Mouse (Mus musculus) G1E (cell line): ENCODE results near the gene Lonp1. TPM values are rescaled to one million over a fixed set of nuclear protein-coding genes. Genes with fewer than 3 reads are reported as not detected.
"Not testable (repeated sequence)": the region's sequence is repeated elsewhere in the genome, so short reads cannot be mapped to it uniquely, and the experiment has no call there.

Experiments used
- ATAC-seq: 2 replicates; pipeline ENCODE4 v1.8.0; 2016; ENCODE audit warnings: mild to moderate bottlenecking; ENCODE audit not compliant: insufficient number of reproducible peaks, poor library complexity, low FRiP score, severe bottlenecking; ENCODE audit errors: extremely low read depth
- DNase-seq: peaks from one replicate; pipeline ENCODE4 v3.0.0; 2012; ENCODE audit warnings: low spot score
- H3K27me3 ChIP-seq: 2 replicates; pipeline ENCODE4 v1.6.1; 2012; ENCODE audit warnings: mild to moderate bottlenecking, low read length, inconsistent platforms; ENCODE audit not compliant: insufficient read depth
- H3K36me3 ChIP-seq: replicated peaks from 2 replicates; pipeline ENCODE3; 2012; ENCODE audit warnings: mild to moderate bottlenecking, inconsistent platforms
- H3K4me1 ChIP-seq: 2 replicates; pipeline ENCODE4 v1.6.1; 2012; ENCODE audit warnings: low read depth, low read length, inconsistent platforms, mixed read lengths; ENCODE audit not compliant: insufficient read depth
- H3K4me3 ChIP-seq: 2 replicates; pipeline ENCODE4 v1.5.1; 2012; ENCODE audit warnings: low read depth, mild to moderate bottlenecking, inconsistent platforms, low read length, moderate library complexity, mixed read lengths
- H3K9me3 ChIP-seq: replicated peaks from 2 replicates; pipeline ENCODE4 v1.6.1; 2012; ENCODE audit warnings: inconsistent platforms
- CTCF ChIP-seq: IDR thresholded peaks from 2 replicates; pipeline ENCODE4 v1.5.1; 2012; ENCODE audit warnings: low read depth, low read length, inconsistent platforms, mixed read lengths
- GATA1 ChIP-seq: IDR thresholded peaks from 2 replicates; pipeline ENCODE4 v1.6.1; 2012; ENCODE audit warnings: borderline replicate concordance, low read length, inconsistent platforms, mixed read lengths
- GATA2 ChIP-seq: IDR thresholded peaks from 2 replicates; pipeline ENCODE4 v1.6.1; 2012; ENCODE audit warnings: low read depth, low read length, inconsistent platforms, borderline replicate concordance
- POLR2AphosphoS5 ChIP-seq: IDR thresholded peaks from 2 replicates; pipeline ENCODE4 v1.6.1; 2012; ENCODE audit warnings: low read depth, low read length, inconsistent platforms; ENCODE audit not compliant: insufficient replicate concordance
- TAL1 ChIP-seq: conservative IDR thresholded peaks from 2 replicates; pipeline ENCODE4 v1.6.1; 2012; ENCODE audit warnings: low read depth, low read length, inconsistent platforms, mixed read lengths
- polyA plus RNA-seq: library from polyadenylated mRNA; stranded (reverse); fragments of >175 nt; gene quantifications from 2 replicates; pipeline ENCODE4 v1.2.3, GENCODE M21; 2012
- total RNA-seq, 2 experiments: library from RNA; stranded (forward) in 1 of 2; stranded (reverse) in 1 of 2; fragments of 200-1000 nt in 1 of 2; fragments of >200 nt in 1 of 2; fragmentation: Nextera tagmentation in 1 of 2; gene quantifications; 2 replicates each; pipeline ENCODE4 v1.2.3; 2014 to 2017

The Lonp1 gene
- total and polyA plus RNA-seq, 3 experiments, result 67.8 to 174 (median 103) TPM

DNA sequence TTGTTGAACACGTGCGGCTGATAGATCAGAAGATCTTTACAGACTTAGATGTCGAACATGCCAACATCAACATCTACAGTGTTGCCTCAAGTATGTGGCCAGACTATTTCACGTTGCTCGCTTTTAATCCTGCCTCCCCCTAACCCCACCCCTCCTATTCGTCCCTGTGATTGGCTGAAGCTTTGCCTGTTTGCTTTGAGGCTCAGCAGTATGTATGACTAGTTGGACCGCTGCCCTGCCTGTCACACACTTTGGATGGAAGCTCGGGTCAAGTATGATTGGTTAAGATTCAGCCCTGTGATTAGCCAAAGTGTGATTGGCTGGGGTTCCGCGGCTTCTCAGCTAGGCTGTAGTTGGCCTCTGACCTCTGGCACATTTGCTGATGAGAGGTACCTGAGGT lies 25.1 kb upstream of the Lonp1 start:
- Histone ChIP-seq H3K36me3 (no peaks in the 10 kb centered on the region), H3K4me1 (peaks cover 3% of the 10 kb centered on the region; the same call in 1 of the 2 replicates), H3K4me3 (no peak overlapping the region), H3K9me3 (no peaks in the 10 kb centered on the region), H3K27me3 (peaks cover 68% of the 10 kb centered on the region)
- TF ChIP-seq CTCF (no peak), GATA1 (no peak), TAL1 (no peak), POLR2AphosphoS5 (no peak), GATA2 (no peak)
- DNase-seq (no peak), ATAC-seq (no peak)

DNA sequence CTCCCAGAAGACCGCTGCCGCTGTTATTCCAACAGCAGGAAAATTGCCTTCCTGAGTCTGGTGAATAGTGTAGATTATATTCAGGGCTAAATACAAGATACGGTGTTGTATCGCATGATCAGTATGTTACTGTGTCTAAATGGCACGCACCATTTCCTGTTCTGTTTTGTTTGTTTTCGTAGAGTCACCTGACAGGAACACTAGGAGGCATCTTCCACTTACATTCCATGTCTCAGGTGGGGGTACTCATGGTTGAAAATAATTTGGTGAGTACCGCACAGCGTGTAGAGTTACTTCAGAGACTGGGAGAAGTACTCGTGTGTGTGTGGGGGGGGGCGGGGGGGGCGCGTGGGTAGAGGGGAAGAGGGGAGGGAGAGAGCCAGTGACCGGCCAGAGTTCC lies 20.9 kb upstream of the Lonp1 start:
- Histone ChIP-seq H3K4me3 (no peak overlapping the region), H3K9me3 (no peaks in the 10 kb centered on the region), H3K27me3 (peaks cover 46% of the 10 kb centered on the region), H3K4me1 (peaks cover 3% of the 10 kb centered on the region; the same call in 1 of the 2 replicates), H3K36me3 (no peaks in the 10 kb centered on the region)
- ATAC-seq, result no peak
- no peak for TF ChIP-seq TAL1
- TF ChIP-seq GATA2, result no peak
- no peak for TF ChIP-seq POLR2AphosphoS5
- no peak for TF ChIP-seq GATA1
- no peak for TF ChIP-seq CTCF
- DNase-seq, result no peak

DNA sequence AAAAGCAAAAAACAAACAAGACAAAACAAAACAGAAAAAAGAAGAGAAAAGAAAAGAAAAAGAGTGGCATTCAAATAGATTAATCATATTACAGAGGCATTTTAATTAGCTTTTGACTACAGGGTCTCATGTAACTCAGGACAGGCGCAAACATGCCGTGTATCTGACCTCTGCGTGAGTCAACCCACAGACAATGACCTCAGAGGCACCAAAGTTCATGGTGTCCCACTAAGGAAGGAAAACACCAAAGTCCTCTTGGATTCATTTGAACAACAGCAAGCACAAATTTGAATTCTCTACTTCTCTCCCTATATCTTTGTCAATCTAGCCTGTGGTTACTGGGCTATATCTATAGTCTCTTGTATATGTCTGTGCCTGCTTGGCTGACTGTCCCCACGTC lies 16.6 kb upstream of the Lonp1 start:
- H3K36me3 ChIP-seq, result no peaks in the 10 kb centered on the region
- no peak for ATAC-seq
- H3K4me1 ChIP-seq, result no peaks in the 10 kb centered on the region

DNA sequence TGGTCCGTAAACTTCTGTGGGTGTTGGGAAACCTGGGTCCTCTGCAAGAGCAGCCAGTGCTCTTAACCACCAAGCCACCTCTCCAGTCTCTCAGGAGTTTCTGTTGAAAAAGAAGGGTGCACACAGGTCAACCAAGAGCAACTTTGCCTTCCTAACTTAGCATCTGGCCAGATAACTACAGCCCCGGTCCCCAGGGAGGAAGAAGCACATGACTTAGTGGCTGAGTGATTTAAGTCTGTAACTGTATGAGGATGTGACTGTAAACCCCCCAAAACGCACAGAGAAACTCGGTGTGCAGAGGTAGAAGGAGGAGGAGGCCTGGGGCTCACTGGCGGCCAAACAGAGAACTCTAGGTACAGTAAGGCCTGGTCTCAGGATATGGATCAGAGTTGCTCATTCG lies 7.3 kb upstream of the Lonp1 start:
- peaks cover 2% of the 10 kb centered on the region; the same call in 1 of the 2 replicates for H3K9me3 ChIP-seq
- H3K4me1 ChIP-seq, result peaks cover 4% of the 10 kb centered on the region
- H3K4me3 ChIP-seq, result no peak overlapping the region
- TF ChIP-seq TAL1, result no peak
- DNase-seq (no peak), ATAC-seq (no peak)
- H3K27me3 ChIP-seq, result peaks cover 62% of the 10 kb centered on the region
- H3K36me3 ChIP-seq, result no peaks in the 10 kb centered on the region

More for the DNA sequence above, 16.6 kb upstream of the Lonp1 start:
- H3K4me3 ChIP-seq, result no peak overlapping the region
- H3K9me3 ChIP-seq, result no peaks in the 10 kb centered on the region
- no peak for DNase-seq
- H3K27me3 ChIP-seq, result peaks cover 53% of the 10 kb centered on the region
- TF ChIP-seq TAL1, result no peak
- no peak for TF ChIP-seq CTCF
- no peak for TF ChIP-seq GATA2
- TF ChIP-seq POLR2AphosphoS5, result no peak
- TF ChIP-seq GATA1, result no peak

DNA sequence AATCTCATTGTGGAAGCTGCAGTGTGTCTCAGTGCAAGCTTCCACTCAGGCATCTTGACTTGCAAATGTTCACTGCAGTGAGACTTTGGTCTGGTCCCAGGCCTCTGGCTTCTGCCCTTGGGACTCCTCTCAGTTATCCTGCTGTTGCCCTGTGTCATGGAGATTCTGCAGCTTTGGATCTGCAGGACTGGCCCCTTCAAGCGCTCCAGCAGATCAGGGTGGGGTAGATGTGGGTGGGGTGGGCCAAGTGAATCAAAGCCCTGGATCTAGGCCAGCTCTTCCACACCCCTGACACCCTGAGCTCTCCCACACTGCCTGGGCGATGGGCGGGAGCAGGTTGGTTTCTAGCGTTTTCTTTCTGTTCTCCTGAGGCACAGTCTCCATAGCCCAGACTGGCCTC lies 5.1 kb upstream of the Lonp1 start:
- DNase-seq (no peak), ATAC-seq (no peak)
- H3K9me3 ChIP-seq, result peaks cover 2% of the 10 kb centered on the region; the same call in 1 of the 2 replicates
- peaks cover 43% of the 10 kb centered on the region for H3K27me3 ChIP-seq
- no peaks in the 10 kb centered on the region for H3K36me3 ChIP-seq
- TF ChIP-seq POLR2AphosphoS5 (no peak), GATA1 (no peak), TAL1 (no peak), CTCF (no peak), GATA2 (no peak)
- no peak overlapping the region for H3K4me3 ChIP-seq
- peaks cover 19% of the 10 kb centered on the region for H3K4me1 ChIP-seq

DNA sequence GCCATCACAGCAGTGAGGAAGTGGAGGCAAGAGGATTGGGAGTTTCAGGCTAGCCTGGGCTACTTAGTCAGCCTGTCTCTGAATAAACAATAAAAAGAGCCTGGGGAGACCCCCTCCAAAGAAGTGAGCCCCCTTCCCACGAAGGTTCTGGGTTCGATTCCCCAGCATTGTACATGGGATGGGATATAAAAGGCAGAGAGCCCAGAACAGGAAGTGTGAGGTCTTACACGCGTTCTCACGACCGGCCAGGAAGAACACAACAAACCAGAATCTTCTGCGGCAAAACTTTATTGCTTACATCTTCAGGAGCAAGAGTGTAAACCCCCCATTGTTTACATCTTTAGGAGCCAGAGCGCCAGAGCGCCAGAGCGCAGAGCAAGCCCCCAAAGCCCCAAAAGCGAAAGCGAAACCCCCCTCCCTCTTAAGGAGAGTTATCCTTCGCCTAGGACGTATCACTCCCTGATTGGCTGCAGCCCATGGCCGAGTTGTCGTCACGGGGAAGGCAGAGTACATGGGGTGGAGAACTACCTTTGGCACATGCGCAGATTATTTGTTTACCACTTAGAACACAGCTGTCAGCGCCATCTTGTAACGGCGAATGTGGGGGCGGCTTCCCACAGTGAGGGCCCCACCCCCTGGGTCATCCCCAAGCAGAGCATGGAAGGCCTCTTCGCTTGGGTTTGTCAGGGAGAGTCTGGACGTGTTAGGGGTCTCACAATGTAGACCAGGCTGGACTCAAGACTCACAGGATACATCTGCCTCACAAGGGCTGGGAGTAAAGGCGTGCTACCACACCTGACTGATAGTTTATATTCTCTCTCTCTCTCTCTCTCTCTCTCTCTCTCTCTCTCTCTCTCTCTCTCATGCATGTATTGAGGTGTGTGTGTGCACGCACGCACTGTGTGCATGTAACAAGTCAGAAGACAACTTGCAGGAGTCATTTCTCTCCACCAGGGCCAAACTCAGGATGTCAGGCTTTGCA lies 3.4 kb upstream of the Lonp1 start:
- ATAC-seq, H3K4me3 ChIP-seq, H3K36me3 ChIP-seq, DNase-seq, H3K9me3 ChIP-seq: not testable (repeated sequence)
- Histone ChIP-seq H3K27me3 (peaks cover 34% of the 10 kb centered on the region), H3K4me1 (peaks cover 26% of the 10 kb centered on the region)
